Mouse (Mus musculus) gastrocnemius, postnatal 14 days (tissue): Measurements from ENCODE around the gene Ankrd16. TPM values are rescaled to one million over a fixed set of nuclear protein-coding genes. Genes with fewer than 3 reads are reported as not detected.

Experiments
- DNase-seq: peaks from one replicate; pipeline ENCODE4 v3.0.0; 2021; ENCODE audit warnings: mixed read lengths
- intact Hi-C: fragments of 180-260 bp; cut with DNase I; formaldehyde crosslinking; loops from one replicate; pipeline ENCODE4 v1.15.1; 2025; ENCODE audit warnings: low total_unique reads
- total RNA-seq, 2 experiments: library from RNA; stranded (reverse); gene quantifications; 2 replicates each; pipeline ENCODE4 v1.2.3; 2021

The Ankrd16 gene
- total RNA-seq, 2 experiments from 2014 or later: 23.3 to 26.7 TPM

- intact Hi-C loops: no loop called here
- no peak for DNase-seq
Observed at GRCm38 (mm10) chr2:11801299-11801930, 23.7 kb downstream of the Ankrd16 start.

Other genes starting within 250 kb of the Ankrd16 start
- 10 to 100 TPM; 14.9 to 20.5 TPM for gene Pfkfb3, start 223.8 kb upstream of the Ankrd16 start, total RNA-seq
- 10 to 100 TPM; 45.0 to 49.5 TPM for gene Rbm17, start 173.7 kb upstream of the Ankrd16 start, total RNA-seq
- gene Gm17490, start 151.6 kb upstream of the Ankrd16 start, total RNA-seq: not detected
- gene Il2ra, start 135.1 kb upstream of the Ankrd16 start, total RNA-seq: under 1 TPM; 0.16 to 0.42 TPM
- gene Il15ra, start 72.6 kb upstream of the Ankrd16 start, total RNA-seq: 10 to 100 TPM; 10.6 to 22.8 TPM
- 10 to 100 TPM; 32.8 to 38.9 TPM for gene Fbh1, start 294 bp upstream of the Ankrd16 start, total RNA-seq